Mouse (Mus musculus): ENCODE measurements at regions not wholly inside any gene's neighbourhood (a gene's known extent, or its start where the extent isn't known, plus 50 kb on each side); places are given as distances from the start of the nearest gene placed in this dataset.

DNA sequence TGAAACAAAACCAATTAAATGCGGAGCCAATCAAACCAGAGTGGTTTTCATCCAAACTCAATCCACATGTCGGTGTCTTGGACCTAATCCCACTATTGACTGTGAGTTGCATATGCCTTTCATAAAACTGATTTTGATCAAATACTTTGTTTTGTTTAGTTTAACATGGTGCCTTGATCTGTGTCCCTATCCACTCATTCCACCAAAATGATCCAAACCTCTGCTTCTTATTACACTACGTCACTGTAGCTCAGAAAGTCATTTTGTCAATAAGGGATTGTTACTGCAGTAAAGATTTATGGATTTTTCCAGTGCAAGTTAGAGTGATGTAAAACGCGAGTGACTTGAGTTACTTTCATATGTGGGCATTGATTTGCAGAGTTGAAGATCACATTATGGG lies 436.7 kb downstream of the Rnf144a start:
- Histone ChIP-seq H3K9me3 (ENCODE audit: low read length) (no peaks in the 10 kb centered on the region), H3K4me3 (ENCODE audit: low read depth, low read length) (no peak overlapping the region), H3K27ac (ENCODE audit: low read depth, low read length) (no peak overlapping the region), H3K36me3 (ENCODE audit: insufficient read depth) (no peaks in the 10 kb centered on the region), H3K4me1 (ENCODE audit: insufficient read depth) (no peaks in the 10 kb centered on the region), H3K4me2 (ENCODE audit: low read depth) (no peak overlapping the region), H3K27me3 (ENCODE audit: insufficient read depth, low read length) (no peaks in the 10 kb centered on the region), H3K9ac (no peak overlapping the region)
- ATAC-seq (no peak), DNase-seq (no peak)
- 89% methylated on average over 5 of the region's 5 CpGs for WGBS
- no peak for TF ChIP-seq CTCF (IDR thresholded peaks at IDR 0.05; ENCODE audit: low read depth)

- WGBS, result 89% methylated on average over 4 of the region's 4 CpGs
Measured at GRCm38 (mm10) chr12:25958584-25958983, 456.5 kb downstream of the Rnf144a start.

DNA sequence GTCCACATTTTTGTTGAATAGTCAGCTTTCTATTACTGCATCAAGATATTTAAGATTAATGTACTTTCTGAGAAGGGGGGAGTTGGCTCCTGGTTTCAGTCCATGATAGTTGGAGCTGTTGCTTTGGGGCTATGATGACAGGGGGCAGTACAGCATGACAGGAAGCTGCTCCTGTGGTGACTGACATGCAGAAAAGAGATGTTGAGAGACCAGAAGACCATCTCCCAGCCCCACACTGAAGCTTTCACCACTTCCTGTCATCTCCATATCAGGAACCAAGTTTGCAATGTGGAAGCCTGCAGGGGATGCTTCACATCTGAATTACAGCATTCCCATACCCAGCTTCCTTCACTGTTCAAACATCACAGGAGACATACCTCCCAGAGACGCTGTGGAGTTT lies 457.5 kb downstream of the Rnf144a start:
- TF ChIP-seq CTCF (IDR thresholded peaks at IDR 0.05; ENCODE audit: low read depth), result no peak
- Histone ChIP-seq H3K4me1 (ENCODE audit: insufficient read depth) (no peaks in the 10 kb centered on the region), H3K9me3 (ENCODE audit: low read length) (no peaks in the 10 kb centered on the region), H3K4me3 (ENCODE audit: low read depth, low read length) (no peak overlapping the region), H3K27me3 (ENCODE audit: insufficient read depth, low read length) (no peaks in the 10 kb centered on the region), H3K4me2 (ENCODE audit: low read depth) (no peak overlapping the region), H3K9ac (no peak overlapping the region), H3K27ac (ENCODE audit: low read depth, low read length) (no peak overlapping the region), H3K36me3 (ENCODE audit: insufficient read depth) (no peaks in the 10 kb centered on the region)
- 96% methylated on average over 1 of the region's 1 CpGs for WGBS
- no peak for DNase-seq
- no peak for ATAC-seq

More at GRCm38 (mm10) chr12:25958584-25958983, 456.5 kb downstream of the Rnf144a start:
- no peak for DNase-seq
- no peaks in the 10 kb centered on the region for H3K9me3 ChIP-seq (ENCODE audit: low read length)
- H3K4me1 ChIP-seq (ENCODE audit: insufficient read depth), result no peaks in the 10 kb centered on the region
- no peak overlapping the region for H3K4me3 ChIP-seq (ENCODE audit: low read depth, low read length)
- TF ChIP-seq CTCF (IDR thresholded peaks at IDR 0.05; ENCODE audit: low read depth), result no peak
- no peak for ATAC-seq
- H3K4me2 ChIP-seq (ENCODE audit: low read depth), result no peak overlapping the region
- no peaks in the 10 kb centered on the region for H3K27me3 ChIP-seq (ENCODE audit: insufficient read depth, low read length)
- H3K36me3 ChIP-seq (ENCODE audit: insufficient read depth), result no peaks in the 10 kb centered on the region
- no peak overlapping the region for H3K9ac ChIP-seq
- H3K27ac ChIP-seq (ENCODE audit: low read depth, low read length), result no peak overlapping the region

GRCm38 (mm10) chr12:25947107-25947506 lies 467.9 kb downstream of the Rnf144a start:
- 81% methylated on average over 7 of the region's 7 CpGs for WGBS
- H3K9ac ChIP-seq, result no peak overlapping the region
- no peaks in the 10 kb centered on the region for H3K4me1 ChIP-seq (ENCODE audit: insufficient read depth)
- H3K9me3 ChIP-seq (ENCODE audit: low read length), result no peaks in the 10 kb centered on the region
- H3K36me3 ChIP-seq (ENCODE audit: insufficient read depth), result no peaks in the 10 kb centered on the region
- no peak for DNase-seq
- H3K27ac ChIP-seq (ENCODE audit: low read depth, low read length), result no peak overlapping the region
- H3K27me3 ChIP-seq (ENCODE audit: insufficient read depth, low read length), result no peaks in the 10 kb centered on the region
- H3K4me2 ChIP-seq (ENCODE audit: low read depth), result no peak overlapping the region
- no peak for TF ChIP-seq CTCF (IDR thresholded peaks at IDR 0.05; ENCODE audit: low read depth)
- no peak overlapping the region for H3K4me3 ChIP-seq (ENCODE audit: low read depth, low read length)
- no peak for ATAC-seq

- WGBS, result 84% methylated on average over 3 of the region's 3 CpGs
- Histone ChIP-seq H3K36me3 (ENCODE audit: insufficient read depth) (no peaks in the 10 kb centered on the region), H3K4me3 (ENCODE audit: low read depth, low read length) (no peak overlapping the region), H3K27me3 (ENCODE audit: insufficient read depth, low read length) (no peaks in the 10 kb centered on the region), H3K9ac (no peak overlapping the region), H3K9me3 (ENCODE audit: low read length) (no peaks in the 10 kb centered on the region), H3K27ac (ENCODE audit: low read depth, low read length) (no peak overlapping the region), H3K4me2 (ENCODE audit: low read depth) (no peak overlapping the region), H3K4me1 (ENCODE audit: insufficient read depth) (no peaks in the 10 kb centered on the region)
- TF ChIP-seq CTCF (IDR thresholded peaks at IDR 0.05; ENCODE audit: low read depth), result no peak
- DNase-seq (no peak), ATAC-seq (no peak)
Measured at GRCm38 (mm10) chr12:25946121-25946520, 468.9 kb downstream of the Rnf144a start.

- ATAC-seq, result no peak
- no peak overlapping the region for H3K9ac ChIP-seq
- no peak for TF ChIP-seq CTCF (IDR thresholded peaks at IDR 0.05; ENCODE audit: low read depth)
- H3K4me1 ChIP-seq (ENCODE audit: insufficient read depth), result no peaks in the 10 kb centered on the region
- H3K4me3 ChIP-seq (ENCODE audit: low read depth, low read length), result no peak overlapping the region
- no peaks in the 10 kb centered on the region for H3K36me3 ChIP-seq (ENCODE audit: insufficient read depth)
- no peak for DNase-seq
- no peaks in the 10 kb centered on the region for H3K9me3 ChIP-seq (ENCODE audit: low read length)
- WGBS, result 70% methylated on average over 6 of the region's 6 CpGs
- no peak overlapping the region for H3K4me2 ChIP-seq (ENCODE audit: low read depth)
- H3K27me3 ChIP-seq (ENCODE audit: insufficient read depth, low read length), result no peaks in the 10 kb centered on the region
- H3K27ac ChIP-seq (ENCODE audit: low read depth, low read length), result no peak overlapping the region
Measured at GRCm38 (mm10) chr12:25938856-25939255, 476.2 kb downstream of the Rnf144a start.

DNA sequence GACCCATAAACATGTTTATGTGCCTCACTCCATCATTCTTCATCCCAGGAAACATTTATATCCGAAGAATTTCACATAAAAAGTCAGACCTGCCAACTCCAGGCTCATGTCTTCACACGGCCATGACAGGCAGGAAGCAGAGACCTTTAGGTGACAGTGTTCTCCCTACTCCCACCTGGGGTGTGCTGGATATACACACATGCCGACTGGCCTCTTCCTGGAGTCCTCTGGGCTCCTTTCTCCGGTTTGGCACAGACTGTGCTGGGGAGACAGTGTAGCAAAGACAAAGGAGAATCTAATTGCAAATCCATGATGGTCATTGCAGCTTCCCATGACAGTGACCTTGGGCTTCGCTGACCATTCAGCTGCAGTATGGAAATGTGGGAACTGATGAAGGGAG lies 480.1 kb downstream of the Rnf144a start:
- no peak overlapping the region for H3K9ac ChIP-seq
- H3K4me2 ChIP-seq (ENCODE audit: low read depth), result no peak overlapping the region
- no peak overlapping the region for H3K27ac ChIP-seq (ENCODE audit: low read depth, low read length)
- TF ChIP-seq CTCF (IDR thresholded peaks at IDR 0.05; ENCODE audit: low read depth), result no peak
- no peaks in the 10 kb centered on the region for H3K36me3 ChIP-seq (ENCODE audit: insufficient read depth)
- 91% methylated on average over 5 of the region's 5 CpGs for WGBS
- ATAC-seq (no peak), DNase-seq (no peak)
- H3K27me3 ChIP-seq (ENCODE audit: insufficient read depth, low read length), result no peaks in the 10 kb centered on the region
- no peak overlapping the region for H3K4me3 ChIP-seq (ENCODE audit: low read depth, low read length)
- no peaks in the 10 kb centered on the region for H3K4me1 ChIP-seq (ENCODE audit: insufficient read depth)
- no peaks in the 10 kb centered on the region for H3K9me3 ChIP-seq (ENCODE audit: low read length)

GRCm38 (mm10) chr12:25934526-25934925 lies 480.5 kb downstream of the Rnf144a start:
- H3K4me3 ChIP-seq (ENCODE audit: low read depth, low read length), result no peak overlapping the region
- H3K27me3 ChIP-seq (ENCODE audit: insufficient read depth, low read length), result no peaks in the 10 kb centered on the region
- no peak for ATAC-seq
- no peak overlapping the region for H3K4me2 ChIP-seq (ENCODE audit: low read depth)
- WGBS, result 93% methylated on average over 3 of the region's 3 CpGs
- H3K36me3 ChIP-seq (ENCODE audit: insufficient read depth), result no peaks in the 10 kb centered on the region
- H3K9ac ChIP-seq, result no peak overlapping the region
- H3K27ac ChIP-seq (ENCODE audit: low read depth, low read length), result no peak overlapping the region
- no peaks in the 10 kb centered on the region for H3K4me1 ChIP-seq (ENCODE audit: insufficient read depth)
- DNase-seq, result no peak
- no peak for TF ChIP-seq CTCF (IDR thresholded peaks at IDR 0.05; ENCODE audit: low read depth)
- H3K9me3 ChIP-seq (ENCODE audit: low read length), result no peaks in the 10 kb centered on the region

Measured in forebrain, postnatal 0 days (tissue).